Mouse (Mus musculus): ENCODE measurements at regions not wholly inside any gene's neighbourhood (a gene's known extent, or its start where the extent isn't known, plus 50 kb on each side); places are given as distances from the start of the nearest gene placed in this dataset.

GRCm38 (mm10) chr12:14207288-14207687 is 55.4 kb upstream of the Fam84a start:
- WGBS = 56% methylated on average over 1 of the region's 1 CpGs
- no peaks in the 10 kb centered on the region for H3K9me3 ChIP-seq (ENCODE audit: control insufficient read depth, low read length)
- no peak overlapping the region for H3K27ac ChIP-seq (ENCODE audit: low read depth, low read length)
- no peaks in the 10 kb centered on the region for H3K36me3 ChIP-seq (ENCODE audit: control insufficient read depth, insufficient read depth, low read length)
- no peak overlapping the region for H3K4me3 ChIP-seq (ENCODE audit: low read depth, low read length)
- no peak overlapping the region for H3K4me2 ChIP-seq (ENCODE audit: low read depth, low read length)
- H3K27me3 ChIP-seq (ENCODE audit: control insufficient read depth, insufficient read depth, low read length) = no peaks in the 10 kb centered on the region
- no peak for ATAC-seq (ENCODE audit: low read depth)
- no peak overlapping the region for H3K9ac ChIP-seq (replicated peaks; ENCODE audit: low read depth, low read length)
- H3K4me1 ChIP-seq (ENCODE audit: control insufficient read depth, insufficient read depth, low read length) = no peaks in the 10 kb centered on the region

- Histone ChIP-seq H3K27ac (ENCODE audit: low read depth, low read length) (no peak overlapping the region), H3K4me3 (ENCODE audit: low read depth, low read length) (no peak overlapping the region), H3K9ac (replicated peaks; ENCODE audit: low read depth, low read length) (no peak overlapping the region), H3K36me3 (ENCODE audit: control insufficient read depth, insufficient read depth, low read length) (no peaks in the 10 kb centered on the region), H3K27me3 (ENCODE audit: control insufficient read depth, insufficient read depth, low read length) (no peaks in the 10 kb centered on the region), H3K9me3 (ENCODE audit: control insufficient read depth, low read length) (no peaks in the 10 kb centered on the region), H3K4me1 (ENCODE audit: control insufficient read depth, insufficient read depth, low read length) (no peaks in the 10 kb centered on the region), H3K4me2 (ENCODE audit: low read depth, low read length) (no peak overlapping the region)
- WGBS = 50% methylated on average over 1 of the region's 1 CpGs
- ATAC-seq (ENCODE audit: low read depth) = peak; percentile 66; the same call in 1 of the 2 replicates
Observed at GRCm38 (mm10) chr12:14204491-14204890, 52.6 kb upstream of the Fam84a start.

Measured in neural tube, embryonic 14.5 days (tissue).